Mouse (Mus musculus) MEL (cell line): ENCODE results near the gene Rfc4.

Experiments used
- CHD1 ChIP-seq: IDR thresholded peaks from 2 replicates; pipeline ENCODE4 v1.6.1; 2012; ENCODE audit warnings: low read depth, mild to moderate bottlenecking, inconsistent platforms, low read length, improper control_type of control experiment
- CHD2 ChIP-seq: IDR thresholded peaks from 2 replicates; pipeline ENCODE4 v1.6.1; 2011; ENCODE audit warnings: low read length, improper control_type of control experiment
- CTCF ChIP-seq, 3 experiments: IDR thresholded peaks in 2 of 3; conservative IDR thresholded peaks in 1 of 3; 2 replicates each; pipeline ENCODE4 v1.5.1; 2011 to 2012; ENCODE audit warnings: low read length in 3 of 3, low read depth in 2 of 3, mild to moderate bottlenecking in 2 of 3, improper control_type of control experiment in 1 of 3, inconsistent platforms in 1 of 3, mixed read lengths in 1 of 3, moderate library complexity in 1 of 3; ENCODE audit not compliant: control insufficient read depth in 1 of 3, insufficient read depth in 1 of 3, poor library complexity in 1 of 3, severe bottlenecking in 1 of 3
- EP300 ChIP-seq, 2 experiments: IDR thresholded peaks; 2 replicates each; pipeline ENCODE4 v1.6.1; 2011; ENCODE audit warnings: improper control_type of control experiment in 2 of 2, low read length in 2 of 2, low read depth in 1 of 2, mild to moderate bottlenecking in 1 of 2
- GABPA ChIP-seq: IDR thresholded peaks from 2 replicates; pipeline ENCODE4 v1.6.1; 2012; ENCODE audit warnings: low read depth, mild to moderate bottlenecking, inconsistent platforms, low read length, improper control_type of control experiment, moderate library complexity
- MAFK ChIP-seq: IDR thresholded peaks from 2 replicates; pipeline ENCODE4 v1.6.1; 2011; ENCODE audit warnings: low read depth, mild to moderate bottlenecking, low read length, improper control_type of control experiment, borderline replicate concordance
- MAX ChIP-seq: IDR thresholded peaks from 2 replicates; pipeline ENCODE4 v1.6.1; 2011; ENCODE audit warnings: low read length, improper control_type of control experiment
- MAZ ChIP-seq: IDR thresholded peaks from 2 replicates; pipeline ENCODE4 v1.6.1; 2012; ENCODE audit warnings: low read depth, mild to moderate bottlenecking, inconsistent platforms, low read length, improper control_type of control experiment
- MYB ChIP-seq: IDR thresholded peaks from 2 replicates; pipeline ENCODE4 v1.6.1; 2011; ENCODE audit warnings: mild to moderate bottlenecking, low read depth, low read length, improper control_type of control experiment
- NRF1 ChIP-seq: IDR thresholded peaks from 2 replicates; pipeline ENCODE4 v1.6.1; 2014; ENCODE audit warnings: low read depth, mild to moderate bottlenecking, inconsistent platforms, low read length, improper control_type of control experiment, moderate library complexity; ENCODE audit not compliant: poor library complexity, insufficient read depth, severe bottlenecking
- POLR2A ChIP-seq, 2 experiments: IDR thresholded peaks; 2 replicates each; pipeline ENCODE4 v1.6.1; 2011 to 2012; ENCODE audit warnings: low read length in 2 of 2, mild to moderate bottlenecking in 2 of 2, control low read depth in 1 of 2, improper control_type of control experiment in 1 of 2, low read depth in 1 of 2, moderate library complexity in 1 of 2; ENCODE audit not compliant: control insufficient read depth in 1 of 2, insufficient read depth in 1 of 2, poor library complexity in 1 of 2
- SMC3 ChIP-seq: IDR thresholded peaks from 2 replicates; pipeline ENCODE4 v1.6.1; 2011; ENCODE audit warnings: low read depth, low read length, improper control_type of control experiment
- TAL1 ChIP-seq: IDR thresholded peaks from 2 replicates; pipeline ENCODE4 v1.6.1; 2012; ENCODE audit warnings: mild to moderate bottlenecking, inconsistent platforms, low read length, moderate library complexity, mixed read lengths
- UBTF ChIP-seq: IDR thresholded peaks from 2 replicates; pipeline ENCODE4 v1.6.1; 2012; ENCODE audit warnings: low read depth, mild to moderate bottlenecking, inconsistent platforms, low read length, improper control_type of control experiment, moderate library complexity, borderline replicate concordance; ENCODE audit not compliant: insufficient read depth

GRCm38 (mm10) chr16:23122446-23122845, 5.1 kb downstream of the Rfc4 start:
- no peak for TF ChIP-seq CTCF (IDR thresholded peaks at IDR 0.05 in 2 of 3, conservative IDR thresholded peaks at IDR 0.05 in 1 of 3; ENCODE audit: control insufficient read depth in 1 of 3, insufficient read depth in 1 of 3, low read depth in 2 of 3, low read length in 3 of 3, poor library complexity in 1 of 3, severe bottlenecking in 1 of 3)
- no peak for TF ChIP-seq POLR2A (IDR thresholded peaks at IDR 0.05; ENCODE audit: control insufficient read depth in 1 of 2, insufficient read depth in 1 of 2, low read depth in 1 of 2, low read length in 2 of 2, poor library complexity in 1 of 2)
- TF ChIP-seq MAX, result no peak
- TF ChIP-seq TAL1, result no peak
- TF ChIP-seq UBTF, result no peak
- no peak for TF ChIP-seq MYB
- TF ChIP-seq MAZ, result no peak
- no peak for TF ChIP-seq NRF1
- TF ChIP-seq MAFK, result no peak
- TF ChIP-seq SMC3, result no peak
- no peak for TF ChIP-seq CHD2
- no peak for TF ChIP-seq CHD1
- TF ChIP-seq EP300 (IDR thresholded peaks at IDR 0.05; ENCODE audit: low read depth in 1 of 2, low read length in 2 of 2), result no peak
- no peak for TF ChIP-seq GABPA
